Mouse (Mus musculus): ENCODE measurements around the gene Ccdc9. TPM values are rescaled to one million over a fixed set of nuclear protein-coding genes. Genes with fewer than 3 reads are reported as not detected.

The Ccdc9 gene
- polyA plus RNA-seq, 2 experiments, result 15.9 to 84.8 TPM

DNA sequence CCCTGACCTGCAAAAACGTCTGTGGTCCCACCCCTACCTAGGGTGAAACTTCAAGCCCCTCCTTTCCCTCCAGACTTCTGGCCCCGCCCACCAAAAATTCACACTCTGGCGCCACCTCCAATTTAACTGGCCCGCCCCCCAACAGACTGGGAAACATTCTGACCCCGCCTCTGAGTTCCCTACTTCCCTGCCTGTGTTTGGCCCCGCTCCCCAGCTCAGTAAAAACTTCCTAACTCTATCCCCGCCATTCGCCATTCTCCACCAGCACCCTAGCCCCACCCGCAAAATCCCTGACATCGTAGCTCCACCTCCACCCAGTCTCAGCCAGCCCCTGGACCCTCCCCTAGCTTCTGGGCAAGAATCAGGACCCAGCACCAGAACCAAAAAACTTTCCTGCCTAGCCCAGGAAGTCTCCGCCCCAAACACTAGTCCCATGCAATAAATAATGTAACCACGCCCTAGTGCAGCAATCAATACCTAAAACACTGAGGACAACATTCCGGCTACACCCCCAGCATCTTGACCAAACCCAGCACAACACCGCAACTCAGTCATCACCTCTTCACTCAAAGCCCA is 1.1 kb downstream of the Ccdc9 start:
- DNase-seq (ENCODE audit: low spot score) (peak; percentile 83), ATAC-seq (ENCODE audit: low FRiP score, low read depth) (peak; percentile 41)
- peak overlapping the region; percentile 64 for H3K4me3 ChIP-seq (replicated peaks; ENCODE audit: low read length)
- TF ChIP-seq POLR2A (IDR thresholded peaks at IDR 0.05; ENCODE audit: borderline replicate concordance, extremely low read depth, insufficient read depth, insufficient read length), result no peak
- peak overlapping the region; percentile 57 for H3K4me2 ChIP-seq (replicated peaks; ENCODE audit: low read depth, low read length, severe bottlenecking)
- H3K27me3 ChIP-seq (ENCODE audit: control insufficient read depth, insufficient read depth, low read length), result no peaks in the 10 kb centered on the region
- H3K9me3 ChIP-seq (ENCODE audit: control insufficient read depth, low read length), result no peaks in the 10 kb centered on the region
- peaks cover 33% of the 10 kb centered on the region for H3K36me3 ChIP-seq (ENCODE audit: control insufficient read depth, insufficient read depth, low read length)
- peak overlapping the region; percentile 11 for H3K27ac ChIP-seq (replicated peaks; ENCODE audit: low read depth, low read length)
- H3K4me1 ChIP-seq (ENCODE audit: control insufficient read depth, insufficient read depth, low read length), result peaks cover 4% of the 10 kb centered on the region; the same call in 1 of the 2 replicates
- peak overlapping the region; percentile 21; the same call in 1 of the 2 replicates for H3K9ac ChIP-seq (ENCODE audit: low read depth, low read length, severe bottlenecking)
- WGBS, result under 1% methylated on average over 13 of the region's 14 CpGs

DNA sequence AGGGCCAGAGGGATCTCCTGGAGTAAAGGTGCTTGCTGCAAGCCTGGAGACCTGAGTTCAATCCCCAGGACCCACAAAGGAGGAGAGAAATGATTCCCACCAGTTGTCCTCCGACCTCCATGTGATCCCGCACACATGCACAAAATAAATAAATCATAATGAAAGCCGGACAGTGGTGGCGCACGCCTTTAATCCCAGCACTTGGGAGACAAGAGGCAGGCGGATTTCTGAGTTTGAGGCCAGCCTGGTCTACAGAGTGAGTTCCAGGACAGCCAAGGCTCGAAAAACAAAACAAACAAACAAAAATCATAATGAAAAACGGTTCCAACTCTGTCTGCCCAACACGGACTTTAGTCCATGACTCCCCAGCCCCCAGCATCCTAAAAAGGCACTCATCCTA is 1.7 kb downstream of the Ccdc9 start:
- no peak overlapping the region for H3K9ac ChIP-seq (ENCODE audit: low read depth, low read length, severe bottlenecking)

DNA sequence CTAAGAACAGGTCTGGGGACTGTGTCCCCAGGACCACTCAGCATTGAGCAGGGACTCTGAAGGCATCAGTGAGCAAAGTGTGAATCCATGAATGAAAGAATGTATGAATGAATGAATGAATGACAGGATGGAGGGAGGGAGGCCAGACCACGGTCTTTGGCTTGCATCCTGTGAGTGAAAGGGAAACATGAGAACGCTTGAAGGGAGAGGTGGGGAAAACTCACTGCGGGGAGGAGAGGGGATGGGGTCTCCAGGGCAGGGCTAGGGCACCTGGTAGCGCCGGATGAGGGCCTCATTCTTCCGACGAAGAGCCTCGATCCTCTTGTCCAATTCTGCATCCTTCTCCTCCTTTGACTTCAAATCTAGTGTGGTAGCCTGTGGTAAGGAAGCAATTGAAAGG is 2.6 kb downstream of the Ccdc9 start:
- no peak overlapping the region for H3K9ac ChIP-seq (ENCODE audit: low read depth, low read length, severe bottlenecking)
- 88% methylated on average over 8 of the region's 8 CpGs for WGBS
- H3K4me1 ChIP-seq (ENCODE audit: control insufficient read depth, insufficient read depth, low read length), result peaks cover 4% of the 10 kb centered on the region; the same call in 1 of the 2 replicates
- no peak for ATAC-seq (ENCODE audit: low FRiP score, low read depth)
- no peak overlapping the region for H3K27ac ChIP-seq (replicated peaks; ENCODE audit: low read depth, low read length)
- no peak overlapping the region for H3K4me2 ChIP-seq (replicated peaks; ENCODE audit: low read depth, low read length, severe bottlenecking)
- no peak for TF ChIP-seq POLR2A (IDR thresholded peaks at IDR 0.05; ENCODE audit: borderline replicate concordance, extremely low read depth, insufficient read depth, insufficient read length)
- no peak for DNase-seq (ENCODE audit: low spot score)
- H3K4me3 ChIP-seq (replicated peaks; ENCODE audit: low read length), result no peak overlapping the region
- no peaks in the 10 kb centered on the region for H3K27me3 ChIP-seq (ENCODE audit: control insufficient read depth, insufficient read depth, low read length)
- H3K36me3 ChIP-seq (ENCODE audit: control insufficient read depth, insufficient read depth, low read length), result peaks cover 40% of the 10 kb centered on the region
- H3K9me3 ChIP-seq (ENCODE audit: control insufficient read depth, low read length), result no peaks in the 10 kb centered on the region

More for the DNA sequence above, 1.7 kb downstream of the Ccdc9 start:
- DNase-seq (ENCODE audit: low spot score) (no peak), ATAC-seq (ENCODE audit: low FRiP score, low read depth) (no peak)
- no peaks in the 10 kb centered on the region for H3K27me3 ChIP-seq (ENCODE audit: control insufficient read depth, insufficient read depth, low read length)
- H3K4me3 ChIP-seq (replicated peaks; ENCODE audit: low read length), result peak overlapping the region; percentile 64
- peaks cover 39% of the 10 kb centered on the region for H3K36me3 ChIP-seq (ENCODE audit: control insufficient read depth, insufficient read depth, low read length)
- H3K4me1 ChIP-seq (ENCODE audit: control insufficient read depth, insufficient read depth, low read length), result peaks cover 4% of the 10 kb centered on the region; the same call in 1 of the 2 replicates
- H3K9me3 ChIP-seq (ENCODE audit: control insufficient read depth, low read length), result no peaks in the 10 kb centered on the region
- TF ChIP-seq POLR2A (IDR thresholded peaks at IDR 0.05; ENCODE audit: borderline replicate concordance, extremely low read depth, insufficient read depth, insufficient read length), result no peak
- peak overlapping the region; percentile 57 for H3K4me2 ChIP-seq (replicated peaks; ENCODE audit: low read depth, low read length, severe bottlenecking)
- peak overlapping the region; percentile 11; the same call in 1 of the 2 replicates for H3K27ac ChIP-seq (replicated peaks; ENCODE audit: low read depth, low read length)
- 69% methylated on average over 9 of the region's 9 CpGs for WGBS

- Histone ChIP-seq H3K4me3 (replicated peaks; ENCODE audit: low read length) (no peak overlapping the region), H3K9ac (ENCODE audit: low read depth, low read length, severe bottlenecking) (no peak overlapping the region), H3K36me3 (ENCODE audit: control insufficient read depth, insufficient read depth, low read length) (peaks cover 53% of the 10 kb centered on the region), H3K27ac (replicated peaks; ENCODE audit: low read depth, low read length) (no peak overlapping the region), H3K4me1 (ENCODE audit: control insufficient read depth, insufficient read depth, low read length) (peaks cover 4% of the 10 kb centered on the region; the same call in 1 of the 2 replicates), H3K9me3 (ENCODE audit: control insufficient read depth, low read length) (no peaks in the 10 kb centered on the region), H3K4me2 (replicated peaks; ENCODE audit: low read depth, low read length, severe bottlenecking) (no peak overlapping the region), H3K27me3 (ENCODE audit: control insufficient read depth, insufficient read depth, low read length) (no peaks in the 10 kb centered on the region)
- 94% methylated on average over 9 of the region's 13 CpGs for WGBS
- no peak for DNase-seq (ENCODE audit: low spot score)
- no peak for TF ChIP-seq POLR2A (IDR thresholded peaks at IDR 0.05; ENCODE audit: borderline replicate concordance, extremely low read depth, insufficient read depth, insufficient read length)
- ATAC-seq (ENCODE audit: low FRiP score, low read depth), result no peak
Measured at GRCm38 (mm10) chr7:16282334-16282733, 4.3 kb downstream of the Ccdc9 start.

- peaks cover 4% of the 10 kb centered on the region; the same call in 1 of the 2 replicates for H3K4me1 ChIP-seq (ENCODE audit: control insufficient read depth, insufficient read depth, low read length)
- no peaks in the 10 kb centered on the region for H3K9me3 ChIP-seq (ENCODE audit: control insufficient read depth, low read length)
- H3K9ac ChIP-seq (ENCODE audit: low read depth, low read length, severe bottlenecking), result no peak overlapping the region
- 83% methylated on average over 11 of the region's 11 CpGs for WGBS
- no peak overlapping the region for H3K27ac ChIP-seq (replicated peaks; ENCODE audit: low read depth, low read length)
- H3K27me3 ChIP-seq (ENCODE audit: control insufficient read depth, insufficient read depth, low read length), result no peaks in the 10 kb centered on the region
- no peak for TF ChIP-seq POLR2A (IDR thresholded peaks at IDR 0.05; ENCODE audit: borderline replicate concordance, extremely low read depth, insufficient read depth, insufficient read length)
- DNase-seq (ENCODE audit: low spot score) (no peak), ATAC-seq (ENCODE audit: low FRiP score, low read depth) (no peak)
- H3K4me2 ChIP-seq (replicated peaks; ENCODE audit: low read depth, low read length, severe bottlenecking), result no peak overlapping the region
- no peak overlapping the region for H3K4me3 ChIP-seq (replicated peaks; ENCODE audit: low read length)
- peaks cover 69% of the 10 kb centered on the region for H3K36me3 ChIP-seq (ENCODE audit: control insufficient read depth, insufficient read depth, low read length)
Measured at GRCm38 (mm10) chr7:16280721-16281120, 5.9 kb downstream of the Ccdc9 start.
